Mouse (Mus musculus) thymus, postnatal 36 days (tissue): Measurements from ENCODE around the gene Ptpn9.

Experiments used
- DNase-seq, 2 experiments: peaks; one replicate each; pipeline ENCODE4 v3.0.0; 2022; ENCODE audit warnings: mixed read lengths in 2 of 2

Gene Ptpn9

DNA sequence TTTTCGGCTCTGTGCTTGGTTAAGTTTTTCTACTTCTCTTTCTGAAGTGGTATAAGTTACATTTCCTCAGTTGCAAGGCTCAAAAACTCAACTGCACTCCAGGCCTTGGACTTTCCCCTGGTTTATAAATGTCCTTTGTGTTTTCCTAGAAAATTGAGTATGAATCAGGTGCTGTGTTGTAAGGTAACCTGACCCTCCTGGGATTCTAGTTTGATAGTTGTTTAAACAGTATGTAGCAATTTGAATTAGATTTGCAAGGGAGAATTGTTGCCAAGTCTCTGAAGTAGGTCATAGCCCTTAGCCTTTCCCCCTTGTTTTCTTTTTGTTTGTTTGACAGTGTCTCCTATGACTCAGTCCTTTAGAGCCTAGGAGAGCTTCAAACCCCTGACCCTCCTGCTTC, 22.9 kb downstream of the Ptpn9 start:
- DNase-seq = no peak

DNA sequence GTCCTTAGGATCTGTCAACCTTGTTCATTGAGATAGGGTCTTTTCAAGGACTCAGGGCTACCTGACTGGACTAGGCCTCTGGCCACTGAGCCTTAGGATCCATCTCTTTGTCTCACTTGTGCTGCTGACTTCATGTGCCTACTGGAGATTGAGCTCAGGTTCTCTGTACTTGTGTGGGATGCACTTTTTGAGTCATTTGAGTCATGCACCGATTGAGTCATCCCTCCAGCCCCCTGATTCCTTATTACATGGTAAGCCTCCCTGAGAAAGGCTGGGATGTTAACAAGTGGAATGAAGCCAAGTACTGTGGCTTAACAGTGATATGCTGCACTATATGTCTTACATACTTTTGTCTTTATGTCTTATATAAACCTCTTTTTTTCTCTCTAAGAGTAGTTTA, 37.0 kb downstream of the Ptpn9 start:
- no peak for DNase-seq

DNA sequence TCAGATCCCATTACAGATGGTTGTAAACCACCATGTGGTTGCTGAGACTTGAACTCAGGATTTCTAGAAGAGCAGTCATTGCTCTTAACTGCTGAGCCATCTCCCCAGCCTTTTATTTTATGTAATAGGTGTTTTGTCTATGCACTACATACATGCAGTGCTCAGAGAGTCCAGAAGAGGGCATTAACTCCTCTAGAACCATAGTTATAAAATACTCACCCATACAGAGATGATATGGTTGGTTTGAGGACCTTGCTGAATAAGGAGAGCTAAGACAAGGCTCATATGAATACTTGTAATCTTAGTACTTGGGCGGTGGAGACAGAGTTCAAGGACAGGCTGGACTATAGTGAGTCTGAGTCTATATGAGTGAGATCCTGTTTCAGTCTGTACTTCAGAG, 61.5 kb downstream of the Ptpn9 start:
- DNase-seq = peak; percentile 7 to 29

DNA sequence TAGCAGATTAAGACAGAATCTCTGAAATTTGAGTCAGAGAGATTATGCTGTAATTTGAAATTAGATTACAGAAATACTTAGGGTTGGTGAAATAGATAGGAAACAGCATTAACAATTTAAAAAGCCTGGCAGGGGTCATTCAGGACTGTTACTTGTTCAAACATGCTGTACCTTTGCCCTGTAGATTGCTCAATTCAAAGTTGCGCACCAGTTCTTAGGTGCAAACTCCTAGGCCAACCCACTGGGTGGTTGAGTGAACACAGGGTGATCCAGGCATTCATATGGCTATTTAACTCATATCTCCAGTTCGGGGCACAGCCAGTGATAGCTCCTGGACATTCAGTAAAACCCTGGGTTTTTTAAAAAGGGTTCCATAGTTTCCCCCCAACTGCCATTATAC, 69.4 kb downstream of the Ptpn9 start:
- no peak for DNase-seq

DNA sequence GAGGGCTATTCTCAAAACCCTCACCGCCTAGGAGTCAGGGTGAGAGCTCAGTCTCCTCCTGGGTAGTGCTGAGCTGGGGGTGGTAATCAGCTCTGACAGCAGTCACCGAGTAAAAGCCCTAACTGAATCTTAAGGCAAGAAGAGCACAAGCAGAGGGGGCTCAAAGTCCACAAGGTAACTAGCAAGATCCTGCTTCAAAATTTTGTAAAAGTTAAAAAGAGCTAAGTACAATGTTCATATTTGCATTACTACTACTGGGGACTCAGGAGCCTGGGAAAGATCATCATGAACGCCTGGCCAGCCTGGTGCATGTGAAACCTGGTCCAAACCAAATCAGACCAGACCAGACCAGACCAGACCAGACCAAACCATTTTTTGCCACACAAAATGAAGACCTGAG, 73.5 kb downstream of the Ptpn9 start:
- DNase-seq = no peak

DNA sequence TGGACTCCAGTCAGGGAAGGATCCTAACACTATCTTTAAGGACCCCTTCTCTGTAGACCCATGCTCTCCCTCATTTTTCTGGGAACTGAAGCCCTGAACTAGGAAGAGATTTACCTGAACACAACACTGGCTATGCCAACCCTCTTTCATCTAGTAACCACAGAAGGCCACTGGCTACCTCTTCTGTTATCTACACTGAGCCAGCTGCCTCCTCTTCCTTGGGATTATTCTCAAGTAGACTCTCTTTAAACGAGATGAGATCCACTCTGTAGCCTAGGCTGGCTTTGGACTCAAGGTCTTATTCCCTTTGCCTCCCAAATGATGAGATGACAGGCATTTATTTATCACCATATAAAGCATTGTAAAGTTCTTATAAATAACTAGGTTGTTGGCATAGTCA, 75.5 kb downstream of the Ptpn9 start:
- DNase-seq = no peak

DNA sequence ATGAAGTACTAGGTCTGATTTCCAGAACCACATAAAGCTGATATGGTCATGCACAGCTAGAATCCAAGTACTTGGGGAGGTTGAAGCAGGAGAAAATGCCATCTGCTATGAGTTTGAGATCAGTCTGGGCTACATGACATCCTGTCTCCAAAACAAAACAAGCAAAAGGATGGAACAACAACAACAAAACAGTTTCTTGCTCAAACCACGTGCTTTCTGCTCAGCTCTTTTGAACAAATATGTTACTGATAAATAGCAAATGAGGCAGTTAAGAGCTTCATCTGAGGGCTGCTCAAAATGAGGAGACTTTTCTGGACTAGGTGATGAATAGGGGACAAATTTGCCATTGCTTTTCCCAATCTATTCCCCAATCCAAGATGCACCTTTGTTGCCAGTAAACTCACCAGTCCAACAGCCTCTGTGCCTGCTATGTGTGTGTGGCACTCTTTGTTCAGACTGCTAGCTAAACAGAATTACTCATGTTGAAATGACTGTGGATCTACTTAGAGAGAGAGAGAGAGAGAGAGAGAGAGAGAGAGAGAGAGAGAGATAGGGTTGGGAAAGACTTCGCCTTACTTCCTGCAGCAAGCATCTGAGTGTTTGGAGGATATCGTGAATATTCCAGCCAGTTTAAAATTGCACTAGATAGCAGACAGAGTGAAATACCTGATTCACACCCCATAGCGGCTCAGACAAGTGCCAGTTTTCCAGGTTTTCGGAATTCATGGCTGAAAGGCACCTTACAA, 76.2 kb downstream of the Ptpn9 start:
- DNase-seq = no peak

DNA sequence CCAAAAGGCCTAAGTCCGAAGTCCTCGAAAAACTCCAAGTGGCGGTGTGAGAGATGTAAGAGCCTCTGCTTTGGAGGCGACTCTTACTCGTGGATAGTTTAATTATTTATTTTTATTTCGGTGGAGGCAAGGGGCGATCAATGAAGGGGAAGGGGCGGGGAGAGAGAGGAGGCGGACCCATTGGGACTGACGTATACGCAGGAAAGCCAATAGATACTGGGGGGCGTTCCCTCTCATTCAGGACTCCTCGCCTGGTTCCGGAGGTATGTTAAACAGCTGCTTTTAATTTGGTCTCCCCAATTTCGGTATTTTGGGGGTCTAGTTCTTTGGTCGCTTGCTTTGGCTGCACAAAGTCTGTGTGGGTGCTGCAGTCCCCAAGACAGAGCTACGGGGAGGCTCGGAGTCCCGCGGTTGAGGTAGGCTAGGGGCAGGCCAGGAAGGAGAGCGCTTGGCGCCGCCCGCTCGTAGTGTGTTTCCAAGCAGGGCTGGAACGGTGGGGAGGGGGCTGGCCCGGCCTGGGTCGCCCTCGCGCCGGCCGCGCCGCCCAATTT, 77.2 kb downstream of the Ptpn9 start, which contains the start of gene Sin3a:
Gene Sin3a, plus strand, starts transcription at position 240 of the 551 bp plus-strand sequence.
- peak; percentile 71 to 78 for DNase-seq

DNA sequence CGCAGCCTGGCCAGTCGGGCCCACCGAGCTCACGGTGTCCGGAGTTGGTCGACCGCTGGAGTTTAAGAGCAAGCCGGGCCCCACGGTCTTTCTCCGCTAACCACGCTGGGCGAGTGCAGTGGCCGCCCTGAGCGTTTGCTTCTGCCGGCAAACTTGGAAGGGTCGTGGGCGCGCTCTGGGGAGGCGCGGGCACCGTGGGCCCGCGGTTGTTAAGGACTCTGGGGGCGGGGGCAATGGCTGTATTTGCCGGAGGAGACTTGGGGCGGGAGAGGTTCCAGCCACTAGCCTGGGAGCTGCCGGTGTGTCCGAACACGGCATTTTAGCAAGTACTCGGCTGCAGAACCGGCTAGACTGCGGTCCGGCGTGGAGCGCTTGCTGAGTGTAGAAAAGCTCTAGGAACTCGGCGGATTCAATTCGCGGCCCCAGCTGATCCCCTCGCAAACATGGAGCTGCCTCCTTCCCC, 77.8 kb downstream of the Ptpn9 start:
- no peak for DNase-seq

DNA sequence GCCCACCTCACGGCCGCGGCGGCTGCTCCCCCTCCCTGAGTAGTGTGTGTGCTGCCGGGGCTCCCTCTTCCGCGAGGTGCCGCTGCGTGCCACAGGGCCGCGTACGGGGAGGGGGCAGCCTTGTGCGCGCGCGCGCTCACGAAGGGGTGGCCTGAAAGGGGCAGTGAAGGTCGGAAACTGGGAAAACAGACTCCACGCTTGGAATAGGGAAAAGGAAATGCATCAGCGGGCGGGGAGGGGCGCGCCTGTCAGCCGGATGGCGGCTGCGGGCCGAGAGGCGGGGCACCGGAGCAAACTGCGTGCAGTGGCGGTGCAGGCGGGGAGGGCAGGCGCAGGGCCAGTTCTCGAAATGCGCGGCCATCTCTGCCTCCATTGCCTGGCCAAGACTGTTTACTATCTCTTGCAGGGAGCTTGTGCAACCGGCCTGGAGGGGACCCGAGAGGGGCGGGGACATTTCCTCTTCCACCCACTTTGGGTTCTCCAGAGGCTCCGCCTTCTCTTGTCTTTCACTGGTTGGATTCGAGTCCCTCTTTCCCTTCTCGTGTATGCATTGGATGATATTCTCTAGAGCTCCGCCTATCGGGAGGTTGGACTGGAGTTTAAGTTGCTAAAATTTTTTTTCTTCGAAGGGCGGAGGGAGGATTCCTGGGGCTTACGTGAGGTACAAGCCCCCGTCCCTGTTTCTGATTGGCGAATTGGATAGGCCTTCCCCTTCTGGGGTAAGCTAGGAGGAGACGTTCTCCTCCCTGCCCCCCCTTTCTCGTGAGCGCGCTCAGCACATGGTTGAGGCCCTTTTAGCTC, 78.5 kb downstream of the Ptpn9 start:
- peak; percentile 92 to 98 for DNase-seq

DNA sequence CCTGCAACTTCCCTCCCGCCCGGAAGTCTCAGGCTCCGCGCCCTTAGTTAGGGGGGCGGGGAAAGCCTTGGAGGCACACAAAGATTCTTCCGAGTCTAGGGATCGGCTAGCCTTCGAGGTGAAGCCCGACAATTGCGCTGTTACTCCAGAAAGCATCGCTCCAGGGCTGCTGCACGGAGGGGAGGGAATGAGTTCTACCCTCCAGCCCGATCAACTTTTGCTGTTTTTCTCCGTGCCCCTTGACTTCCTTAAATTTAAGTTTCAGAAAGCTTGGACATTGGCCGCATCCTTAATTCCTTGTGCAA, 79.0 kb downstream of the Ptpn9 start:
- no peak for DNase-seq

DNA sequence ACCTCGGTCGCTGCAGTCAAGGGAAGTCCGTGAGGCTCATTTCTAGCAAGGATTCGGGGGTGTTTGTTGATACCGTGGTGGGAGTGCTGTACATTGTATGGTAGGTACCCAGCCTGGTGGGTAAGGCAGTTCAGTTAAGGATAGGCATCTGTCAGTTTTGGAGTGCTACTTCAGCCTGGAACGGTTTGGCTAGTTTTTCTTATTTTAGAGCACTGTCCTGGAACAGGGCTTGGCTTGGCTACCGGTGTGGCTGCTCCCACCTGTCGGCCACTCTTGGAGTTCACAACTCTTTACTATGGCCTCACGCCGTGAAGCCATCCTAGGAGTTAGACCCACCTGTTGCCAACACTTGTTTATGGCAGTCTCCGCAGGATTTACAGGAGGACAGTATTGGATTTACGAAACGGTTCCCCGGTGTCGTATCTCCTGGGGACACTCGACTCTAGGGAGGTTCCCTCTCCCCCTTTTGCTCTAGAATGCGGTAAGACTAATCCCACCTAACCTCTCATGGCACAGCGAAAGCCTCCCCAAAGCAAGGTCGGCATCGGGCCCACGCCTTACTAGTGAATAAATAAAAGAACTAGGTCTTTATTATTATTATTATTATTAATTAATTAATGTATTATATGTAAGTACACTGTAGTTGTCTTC, 79.6 kb downstream of the Ptpn9 start:
- peak; percentile 43 to 52 for DNase-seq

DNA sequence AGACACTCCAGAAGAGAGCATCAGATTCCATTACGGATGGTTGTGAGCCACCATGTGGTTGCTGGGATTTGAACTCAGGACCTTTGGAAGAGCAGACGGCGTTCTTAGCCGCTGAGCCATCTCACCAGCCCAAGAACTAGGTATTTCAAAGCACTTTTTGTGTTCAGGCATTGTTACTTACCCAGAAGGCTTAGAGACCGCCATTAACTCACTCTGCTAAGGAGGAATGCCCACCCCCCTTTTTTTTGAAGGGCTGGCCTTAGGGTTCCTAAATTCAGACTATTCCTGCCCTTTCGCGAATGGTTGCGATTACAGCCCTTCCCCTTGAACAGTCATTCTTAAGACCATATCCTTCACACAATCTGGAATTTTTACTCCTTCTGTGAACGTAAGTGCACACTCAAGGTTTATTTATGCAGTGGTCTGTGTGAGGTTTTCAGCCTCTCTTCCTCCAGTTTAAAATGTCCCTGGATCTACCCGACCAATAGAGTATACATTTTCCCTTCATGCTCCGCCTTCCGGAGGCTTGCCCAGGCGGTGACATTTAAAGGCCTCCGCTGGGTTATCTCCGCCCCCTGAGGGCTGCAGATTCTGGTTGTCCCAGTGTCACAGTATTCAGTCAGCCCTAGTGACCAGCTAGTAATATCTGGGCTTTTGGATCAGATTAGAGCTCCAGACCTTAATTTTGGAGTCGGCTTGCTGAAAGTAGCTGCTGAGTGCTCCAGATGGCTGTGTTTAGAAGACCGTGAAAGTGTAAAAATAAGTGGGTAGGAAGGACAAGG, 80.3 kb downstream of the Ptpn9 start:
- peak; percentile 66 to 78 for DNase-seq

DNA sequence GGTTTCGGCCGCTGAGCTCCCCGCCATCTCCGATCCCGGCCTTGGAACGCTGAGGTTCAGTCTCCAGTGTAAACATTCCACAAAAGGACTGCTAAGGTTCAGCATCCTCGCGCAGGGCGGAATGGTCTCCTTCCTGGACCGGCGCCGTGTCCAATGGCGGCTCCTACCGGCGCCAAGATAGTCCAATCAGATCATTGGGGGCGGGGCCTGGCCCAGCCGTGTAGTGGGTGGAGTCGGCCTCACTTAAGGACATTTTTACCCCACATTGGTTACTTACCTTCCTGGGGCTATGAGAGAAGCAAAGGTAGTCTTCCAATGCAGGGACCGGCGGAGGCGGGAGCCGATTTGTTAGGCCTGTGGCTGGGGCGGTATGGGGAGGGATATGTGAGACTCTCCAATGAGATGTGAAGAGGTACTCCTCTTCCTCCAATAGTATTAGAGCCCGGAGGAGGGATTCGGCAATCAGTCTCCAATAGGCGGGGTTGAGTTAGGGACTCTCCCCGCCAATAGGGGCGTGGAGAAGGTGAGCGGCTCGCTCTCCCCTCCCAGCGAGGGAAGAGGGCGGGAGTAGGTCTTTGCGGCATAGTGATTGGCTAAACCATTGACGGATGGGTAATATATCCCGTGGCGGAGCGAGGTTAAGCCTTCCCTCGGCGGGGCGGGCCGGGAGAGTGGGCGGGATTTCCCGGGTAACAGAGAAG, 81.1 kb downstream of the Ptpn9 start:
- DNase-seq = peak; percentile 98 to 99

DNA sequence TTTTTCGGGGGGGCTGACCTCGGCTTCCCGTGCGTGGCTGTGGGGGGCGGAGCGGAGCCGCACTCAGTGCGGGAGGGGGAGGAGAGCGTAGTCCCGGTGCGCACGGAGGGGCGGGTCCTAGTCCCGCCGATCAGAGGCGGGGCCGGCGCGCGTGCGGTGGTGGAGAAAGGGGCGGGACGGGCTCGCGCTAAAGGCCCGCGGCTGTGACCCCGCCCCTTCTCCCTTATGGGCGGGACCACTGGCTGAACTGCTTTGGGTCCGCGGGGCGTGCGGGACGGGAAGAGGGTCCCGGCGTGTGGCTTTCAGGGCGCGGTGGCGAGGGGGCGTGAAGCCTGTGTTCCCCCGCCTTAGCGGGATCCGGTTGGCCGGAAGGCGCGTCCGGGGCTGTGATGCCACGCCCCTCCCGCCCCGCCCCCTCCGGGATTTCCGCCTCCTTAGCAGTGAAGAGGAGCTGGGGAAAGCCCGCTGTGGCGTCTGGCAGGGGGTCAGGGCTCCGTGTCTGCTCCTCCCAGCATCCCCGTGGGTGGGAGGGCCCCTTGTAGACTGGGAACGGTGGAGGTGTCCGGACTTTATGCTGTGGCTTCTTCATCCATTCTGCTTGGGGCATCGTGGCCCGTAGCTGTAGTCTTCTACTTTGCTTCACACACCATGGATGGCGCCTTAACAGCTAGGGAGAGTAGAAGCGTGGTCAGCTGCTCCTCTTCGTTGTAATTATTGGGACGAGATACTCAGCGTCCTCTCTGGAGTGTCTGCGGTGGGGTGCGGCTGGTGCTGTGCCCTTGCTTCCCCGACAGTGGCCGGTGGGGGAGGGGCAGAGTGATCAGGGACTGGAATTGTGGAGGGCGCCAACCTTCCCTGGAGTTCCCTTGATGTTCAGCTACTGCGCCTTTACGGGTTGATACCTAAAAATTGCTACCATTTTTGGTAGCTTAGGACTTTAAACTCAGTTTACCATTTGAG, 82.3 kb downstream of the Ptpn9 start:
- peak; percentile 86 to 90 for DNase-seq

DNA sequence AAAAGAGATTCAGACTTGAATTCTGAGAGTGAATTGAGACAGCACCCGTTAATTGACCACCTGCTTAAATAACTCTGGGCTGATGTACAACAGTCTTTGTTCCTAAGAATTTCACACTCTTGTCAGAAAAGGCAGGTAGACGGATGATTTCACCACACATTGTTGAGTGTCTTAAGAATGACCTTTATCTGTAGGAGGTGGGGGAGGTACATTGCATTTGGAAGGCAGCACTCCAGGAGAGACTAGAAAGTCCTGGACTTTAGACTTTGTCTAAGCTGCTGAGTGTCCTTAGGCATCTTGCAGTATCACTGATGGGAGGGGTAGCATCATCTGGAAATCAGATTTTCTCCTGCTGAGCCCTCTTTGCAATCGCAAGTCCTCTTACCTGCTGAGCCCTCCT, 87.5 kb downstream of the Ptpn9 start:
- no peak for DNase-seq
